ENCODE assay signal across 26 mouse cellular contexts in the genomic region with DNA sequence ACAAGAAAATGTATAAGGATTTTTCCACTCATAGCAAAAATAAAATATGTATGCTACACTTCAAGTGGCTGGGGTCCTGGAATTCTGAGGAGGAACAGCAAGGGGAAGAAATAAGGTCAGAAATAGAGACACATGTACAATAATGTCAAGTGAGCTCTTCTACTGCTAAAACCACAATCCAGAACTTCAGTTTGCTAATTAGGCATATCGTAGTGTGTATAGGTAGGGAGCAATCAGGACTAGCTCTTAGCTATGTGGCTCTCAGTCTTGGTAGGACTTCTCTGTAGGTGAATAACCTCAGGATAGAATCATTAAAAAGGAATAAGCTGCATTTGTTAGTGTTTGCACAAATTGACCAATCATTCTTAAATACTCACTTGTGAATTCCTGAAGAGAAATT. TPM values are rescaled to one million over a fixed set of nuclear protein-coding genes. Genes with fewer than 3 reads are reported as not detected.
"Had no signal": no experiment of that assay in that cellular context is flagged by ENCODE, and none has a peak within 500 bp of the region (broad histone marks: within the 10 kb centered on the region; RNA-seq: fewer than 3 reads in every experiment).

No protein-coding gene starts in this region.

RNA-seq across cellular contexts. Expression of a gene that starts 23.5 kb away (rescaled TPM):
- total RNA-seq: gastrocnemius, adult 18-20 months; gastrocnemius, adult 8-10 months; gastrocnemius, postnatal 14 days; gastrocnemius, postnatal 36 days; hematopoietic stem cell, adult 5-6 weeks; hindbrain, postnatal 0 days; layer of hippocampus, adult 18-20 months; layer of hippocampus, adult 8-10 months; layer of hippocampus, postnatal 14 days; layer of hippocampus, postnatal 36 days; left cerebral cortex, adult 18-20 months; left cerebral cortex, adult 8-10 months; left cerebral cortex, postnatal 10 days; left cerebral cortex, postnatal 25 days; left cerebral cortex, postnatal 4 days had no signal
- polyA plus RNA-seq: hindbrain, embryonic 13.5 days; hindbrain, postnatal 0 days; limb, embryonic 11.5 days had no signal

RNA-seq across cellular contexts. Expression of a gene that starts 23.6 kb away (rescaled TPM):
- total RNA-seq: gastrocnemius, adult 18-20 months; gastrocnemius, adult 8-10 months; gastrocnemius, postnatal 14 days; gastrocnemius, postnatal 36 days; heart, adult 2 months; heart, postnatal 14 days; heart, postnatal 36 days; hematopoietic stem cell, adult 5-6 weeks; hindbrain, postnatal 0 days; layer of hippocampus, adult 18-20 months; layer of hippocampus, adult 8-10 months; layer of hippocampus, postnatal 14 days; layer of hippocampus, postnatal 36 days; left cerebral cortex, adult 18-20 months; left cerebral cortex, adult 8-10 months; left cerebral cortex, postnatal 10 days; left cerebral cortex, postnatal 25 days; left cerebral cortex, postnatal 4 days had no signal
- polyA plus RNA-seq: heart, adult 2 months; heart, embryonic 11.5 days; heart, embryonic 13.5 days; hindbrain, embryonic 11.5 days; hindbrain, embryonic 13.5 days; hindbrain, postnatal 0 days; kidney, embryonic 15.5 days; limb, embryonic 11.5 days; liver, embryonic 11.5 days had no signal

RNA-seq across cellular contexts. Expression of a gene that starts 46.0 kb away (rescaled TPM):
- total RNA-seq: gastrocnemius, adult 18-20 months; gastrocnemius, adult 8-10 months; gastrocnemius, postnatal 14 days; gastrocnemius, postnatal 36 days; heart, adult 2 months; heart, postnatal 14 days; heart, postnatal 36 days; hematopoietic stem cell, adult 5-6 weeks; hindbrain, postnatal 0 days; layer of hippocampus, adult 18-20 months; layer of hippocampus, adult 8-10 months; layer of hippocampus, postnatal 14 days; layer of hippocampus, postnatal 36 days; left cerebral cortex, adult 18-20 months; left cerebral cortex, adult 8-10 months; left cerebral cortex, postnatal 10 days; left cerebral cortex, postnatal 25 days; left cerebral cortex, postnatal 4 days had no signal
- polyA plus RNA-seq: gonadal fat pad, adult 2 months; heart, embryonic 11.5 days; heart, embryonic 13.5 days; hindbrain, embryonic 11.5 days; hindbrain, embryonic 13.5 days; hindbrain, postnatal 0 days; kidney, embryonic 15.5 days; limb, embryonic 11.5 days; liver, embryonic 11.5 days had no signal
